Mouse (Mus musculus) small intestine, adult 2 months (tissue): Measurements from ENCODE around the gene Cdhr4.

Experiments used
- CTCF ChIP-seq: fragments of 200-500 bp; IDR thresholded peaks from 2 replicates; pipeline ENCODE4 v1.5.1; 2012; ENCODE audit warnings: low read depth, mild to moderate bottlenecking, control low read depth, inconsistent platforms, low read length, moderate library complexity, mixed read lengths; ENCODE audit not compliant: insufficient replicate concordance, insufficient read length; ENCODE audit errors: extremely low read depth
- POLR2A ChIP-seq: fragments of 200-500 bp; IDR thresholded peaks from 2 replicates; pipeline ENCODE4 v1.6.1; 2012; ENCODE audit warnings: low read depth, mild to moderate bottlenecking, control low read depth, inconsistent platforms, low read length, moderate library complexity

GRCm38 (mm10) chr9:107947241-107948194, 44.8 kb upstream of the Cdhr4 start:
- TF ChIP-seq CTCF (no peak), POLR2A (no peak)
